Mouse (Mus musculus) thymus, postnatal 14 days (tissue): ENCODE measurements around the gene Klf13.
A peak's percentile ranks its signal among the peaks of the same experiment; 100 is the strongest.

ENCODE experiments used
- DNase-seq: peaks from one replicate; pipeline ENCODE4 v3.0.0; 2021

Gene Klf13

DNA sequence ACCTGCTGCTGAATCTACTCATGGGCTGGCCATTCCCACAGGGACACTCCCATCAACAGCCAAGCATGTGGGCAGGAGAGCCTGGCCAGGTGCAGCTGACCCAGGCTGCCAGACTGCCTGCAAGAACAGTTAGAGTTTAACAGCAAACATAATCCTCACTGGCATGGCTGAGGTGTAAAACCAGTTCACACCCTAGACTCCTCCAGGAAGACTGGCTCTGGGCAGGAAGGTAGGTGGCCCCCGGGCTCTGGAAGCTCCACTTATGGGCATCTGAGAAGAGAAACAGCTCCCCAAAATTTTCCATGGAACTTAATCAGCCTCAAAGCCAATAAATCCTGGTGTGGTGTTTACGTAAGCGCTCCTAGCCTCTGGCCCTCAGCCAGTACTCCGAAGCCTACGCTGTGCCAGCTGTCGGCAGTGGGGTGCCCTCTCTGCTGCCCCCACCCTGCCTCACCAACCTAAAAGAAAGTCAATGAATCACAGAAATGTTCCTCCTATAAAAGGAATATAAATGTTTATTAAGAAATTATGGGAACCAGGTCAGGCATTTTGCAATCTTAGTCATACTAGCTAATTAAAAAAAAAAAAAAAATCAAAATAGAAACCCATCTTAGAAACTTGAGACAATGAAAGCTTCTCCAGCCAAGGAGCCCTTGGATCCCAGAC is 13.8 kb downstream of the Klf13 start:
- DNase-seq: no peak

DNA sequence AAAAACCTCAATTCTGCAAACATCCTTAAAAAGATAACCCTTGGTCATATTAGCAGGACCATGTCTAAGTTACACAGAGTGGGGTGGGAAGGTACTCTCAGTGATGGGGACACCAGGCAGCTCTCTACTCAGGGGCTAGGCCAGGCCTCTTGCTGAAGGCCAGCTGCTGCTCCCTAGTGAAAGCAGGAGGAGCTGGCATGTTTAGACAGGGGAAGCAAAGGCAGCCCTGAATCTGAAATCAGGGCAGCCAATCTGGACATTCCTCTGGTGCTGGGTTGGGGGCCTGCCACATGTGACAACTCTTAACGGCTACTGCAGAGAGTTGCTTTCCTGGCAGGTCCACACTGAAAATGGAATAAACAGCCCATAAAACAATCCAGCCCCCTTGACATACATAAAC is 14.6 kb downstream of the Klf13 start:
- DNase-seq: no peak

DNA sequence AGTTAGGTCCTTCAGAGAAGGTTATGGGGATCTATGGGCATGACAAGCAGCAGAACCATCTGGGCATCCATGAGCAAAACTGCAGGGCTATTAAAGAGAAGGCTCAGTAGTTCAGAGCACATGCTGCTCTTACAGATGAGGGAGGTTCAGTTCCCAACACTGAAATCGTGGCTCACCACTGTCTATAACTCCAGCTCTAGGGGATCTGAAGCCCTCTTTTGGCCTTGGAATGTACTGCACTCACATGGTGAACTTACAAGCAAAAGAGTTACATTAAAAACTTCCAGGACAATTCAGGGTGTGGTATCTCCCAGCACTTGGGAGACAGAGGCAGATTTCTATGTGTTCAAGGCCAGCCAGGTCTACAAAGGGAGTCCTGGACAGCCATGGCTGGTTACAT is 15.7 kb downstream of the Klf13 start:
- DNase-seq: no peak

DNA sequence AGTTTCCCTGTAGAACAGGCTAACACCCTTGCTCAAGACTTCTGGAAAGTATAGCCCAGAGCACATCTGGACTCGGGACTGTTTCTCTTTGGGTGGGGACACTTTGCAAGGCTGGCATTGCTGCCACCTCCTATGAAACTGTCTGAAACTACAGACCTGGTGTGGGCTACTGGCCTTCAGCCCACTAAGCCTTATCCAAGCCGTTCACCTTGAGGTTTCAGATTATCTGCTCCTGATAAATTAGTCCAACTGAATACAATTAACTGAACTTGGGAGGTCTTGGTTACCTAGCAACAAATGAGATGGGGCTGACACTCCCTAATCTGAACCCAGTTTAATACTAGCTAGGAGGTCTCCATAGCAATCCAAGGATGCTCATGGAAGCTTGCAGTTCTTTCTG is 16.1 kb downstream of the Klf13 start:
- no peak for DNase-seq

DNA sequence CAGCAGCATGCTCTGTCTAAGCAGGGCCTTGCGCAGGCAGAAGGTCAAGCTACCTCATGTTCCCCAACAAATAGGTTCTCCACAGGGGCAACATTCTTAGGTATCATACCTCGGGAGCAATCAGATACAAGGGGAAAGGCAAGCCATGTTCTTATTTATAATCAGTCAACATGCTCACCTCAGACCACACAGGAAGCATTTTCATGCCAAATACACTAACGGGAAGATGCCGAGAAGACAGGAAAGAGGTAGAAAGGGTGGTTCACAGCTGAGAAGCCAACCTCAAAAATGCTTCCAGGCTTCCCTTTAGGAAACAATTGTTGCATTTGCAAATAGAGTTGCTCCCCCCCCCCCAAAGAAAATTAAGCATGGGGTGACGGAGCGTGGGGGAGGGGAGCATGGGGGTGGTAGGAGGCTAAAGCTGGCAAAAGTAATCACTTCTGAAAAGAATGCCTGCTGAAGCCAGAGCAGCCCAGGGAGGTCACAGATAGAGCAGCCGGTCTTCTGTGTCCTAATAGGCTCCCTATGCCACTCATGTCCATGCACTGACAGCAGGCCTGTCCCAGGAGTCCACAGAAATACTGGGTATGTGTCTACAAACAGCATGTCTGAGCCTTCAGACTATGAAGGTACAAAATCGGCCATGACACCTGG is 16.7 kb downstream of the Klf13 start:
- no peak for DNase-seq

DNA sequence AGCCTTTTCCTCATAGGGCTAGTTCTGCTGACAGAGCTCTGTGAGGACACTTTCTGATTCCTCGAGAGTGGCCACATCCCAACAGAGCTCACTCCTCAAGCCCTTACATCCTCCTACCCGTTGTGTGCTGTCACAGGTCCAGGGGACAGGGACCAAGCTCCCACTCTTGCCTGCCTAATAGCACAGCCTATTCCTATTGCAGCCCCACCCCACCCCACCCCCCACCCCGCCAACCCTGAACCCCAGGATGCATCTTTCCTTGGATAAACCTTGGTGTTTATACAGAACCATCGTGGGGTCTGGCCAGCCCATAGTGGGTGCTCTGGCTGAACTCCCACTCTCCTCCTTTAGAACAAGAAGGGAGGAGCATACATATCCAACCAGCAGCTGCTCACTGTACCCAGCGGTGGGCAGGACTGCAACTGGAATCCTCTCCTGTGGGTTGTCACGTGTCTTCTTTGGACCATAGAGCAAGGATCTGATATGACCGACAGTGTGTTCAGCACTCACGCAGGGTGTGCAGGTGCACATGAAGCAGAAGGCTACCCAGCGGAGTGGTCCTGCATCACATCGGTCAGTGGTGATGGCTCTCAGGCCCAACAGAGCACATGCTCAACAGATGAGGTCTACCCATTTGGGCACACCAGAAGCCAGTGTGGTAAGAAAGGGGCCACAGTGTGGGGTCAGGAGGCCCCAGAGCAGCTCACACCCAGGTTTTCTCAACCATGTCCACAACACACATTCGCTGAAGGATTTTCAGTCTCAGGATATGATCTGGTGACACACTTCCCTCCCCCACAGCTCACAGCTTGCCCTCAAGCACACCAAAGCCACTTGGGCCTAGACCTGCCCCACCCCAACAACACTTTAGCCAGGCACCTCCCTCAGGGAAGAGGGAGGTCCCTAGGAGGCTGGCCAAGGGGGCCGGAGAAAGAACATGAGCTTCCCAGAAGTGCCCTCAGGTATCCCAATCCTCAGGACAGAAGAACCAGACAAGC is 19.6 kb downstream of the Klf13 start:
- DNase-seq: no peak

DNA sequence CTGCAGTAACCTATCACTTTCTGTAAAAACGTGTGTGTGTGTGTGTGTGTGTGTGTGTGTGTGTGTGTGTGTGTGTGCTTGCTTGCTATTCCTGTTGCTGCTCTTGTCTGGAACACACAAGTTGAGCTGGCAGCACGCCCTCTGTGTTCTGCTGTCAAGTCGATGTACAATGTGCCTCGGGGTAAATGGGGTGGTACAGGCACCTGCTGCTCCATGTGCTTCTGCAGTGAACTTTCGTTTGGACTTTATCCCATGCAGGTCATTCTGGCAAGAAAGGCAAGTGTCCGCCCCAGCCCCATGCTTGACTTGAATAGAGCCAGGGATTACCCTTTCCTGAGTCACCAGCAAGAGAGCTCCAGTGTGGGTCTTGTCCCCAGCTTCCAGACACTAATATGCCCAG is 21.0 kb downstream of the Klf13 start:
- DNase-seq: no peak

DNA sequence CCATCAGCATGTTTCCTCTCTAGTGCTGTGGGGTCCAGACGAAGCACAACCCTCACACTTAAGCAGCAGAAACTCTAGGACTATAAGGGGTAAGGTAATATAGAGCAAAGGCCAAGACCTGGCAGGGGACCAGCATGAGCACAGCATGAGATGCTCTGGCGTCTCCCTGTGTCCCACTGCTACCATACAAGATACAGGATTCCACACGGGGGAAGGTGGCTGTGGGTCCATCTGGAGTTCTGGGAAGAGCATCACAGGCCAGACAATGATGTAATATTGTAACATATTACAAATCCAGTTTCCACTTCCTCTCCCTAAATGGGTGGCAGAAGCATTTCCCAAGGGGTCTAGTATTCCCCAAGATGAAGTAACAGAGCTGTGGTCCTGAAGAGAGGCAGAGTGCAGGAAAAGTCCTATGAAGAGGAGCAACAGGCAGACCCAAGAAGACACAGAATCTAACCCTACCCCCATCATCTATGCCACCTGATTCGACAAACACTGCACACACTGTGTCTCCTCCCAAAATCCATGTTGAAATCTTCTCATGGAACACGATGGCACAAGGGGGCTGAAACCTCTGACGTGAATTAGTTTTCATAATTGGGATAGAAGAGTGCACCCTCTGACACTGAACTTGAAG is 22.3 kb downstream of the Klf13 start, which contains the start of gene E030018B13Rik:
Gene E030018B13Rik (plus strand): TSS at position 590 of the 640 bp plus-strand sequence.
- DNase-seq: no peak

DNA sequence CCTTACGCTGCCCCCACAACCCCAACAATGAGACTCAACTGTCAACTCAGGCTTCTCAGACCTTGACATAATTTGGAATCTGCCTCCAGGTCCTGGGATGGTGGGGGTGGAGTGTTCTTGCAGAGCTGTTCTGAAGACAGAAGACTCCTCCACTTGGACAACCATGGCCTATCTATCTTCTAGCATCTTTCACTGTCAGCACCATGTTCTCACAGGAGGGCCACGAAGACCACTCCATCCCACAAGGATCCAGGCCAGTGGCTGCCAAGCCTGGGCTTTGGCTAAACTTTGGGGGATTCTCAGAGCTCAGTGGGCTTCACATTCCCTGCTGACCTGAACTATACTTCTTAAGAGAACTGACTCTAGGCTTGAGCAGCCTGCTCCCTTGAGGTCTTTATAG is 23.8 kb downstream of the Klf13 start:
- no peak for DNase-seq

DNA sequence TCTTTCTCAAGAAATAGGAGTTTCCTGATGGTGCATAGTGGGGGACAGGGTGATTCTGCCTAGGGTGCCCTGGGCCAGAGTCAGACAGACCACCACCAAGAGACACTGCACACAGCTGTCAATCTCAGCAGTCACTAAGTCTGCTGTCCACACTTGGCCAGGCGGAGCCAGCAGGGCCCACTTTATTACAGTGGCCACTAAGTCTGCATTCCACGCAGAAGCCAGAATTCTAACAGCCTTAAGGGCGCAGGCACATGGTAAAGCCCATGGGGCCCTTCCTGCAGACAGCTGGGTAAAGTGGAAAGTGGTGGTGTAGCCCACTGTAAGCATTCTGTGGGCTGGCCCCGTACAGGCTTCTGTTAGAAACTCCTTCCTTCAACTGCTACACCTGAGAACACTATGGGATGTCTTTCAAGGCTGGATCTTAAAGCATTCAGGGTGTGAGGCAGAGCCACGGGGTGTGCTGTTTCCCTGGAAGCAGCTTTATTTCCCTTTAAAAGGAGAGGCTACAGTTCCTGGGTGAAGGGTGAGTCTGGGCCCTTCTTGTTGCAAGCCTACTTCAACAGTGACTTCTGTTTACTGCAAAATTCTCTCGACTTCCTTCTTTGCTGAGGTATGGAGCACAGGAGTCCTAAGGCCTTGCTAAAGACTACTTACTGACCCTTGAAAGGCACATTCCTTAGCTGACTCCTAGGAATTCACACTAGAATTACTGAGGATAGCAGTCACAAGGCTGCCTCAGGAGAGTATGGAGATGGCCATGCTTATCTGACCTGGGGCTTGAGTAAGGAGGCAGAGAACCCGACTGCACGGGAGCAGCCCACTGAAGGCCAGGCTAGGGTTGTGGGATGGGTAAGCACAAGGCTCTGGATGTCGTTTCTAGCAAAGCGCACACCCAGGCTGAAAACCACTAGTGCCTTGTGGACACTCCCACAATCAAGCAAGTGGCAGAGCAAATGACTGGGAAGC is 24.7 kb downstream of the Klf13 start:
- no peak for DNase-seq

DNA sequence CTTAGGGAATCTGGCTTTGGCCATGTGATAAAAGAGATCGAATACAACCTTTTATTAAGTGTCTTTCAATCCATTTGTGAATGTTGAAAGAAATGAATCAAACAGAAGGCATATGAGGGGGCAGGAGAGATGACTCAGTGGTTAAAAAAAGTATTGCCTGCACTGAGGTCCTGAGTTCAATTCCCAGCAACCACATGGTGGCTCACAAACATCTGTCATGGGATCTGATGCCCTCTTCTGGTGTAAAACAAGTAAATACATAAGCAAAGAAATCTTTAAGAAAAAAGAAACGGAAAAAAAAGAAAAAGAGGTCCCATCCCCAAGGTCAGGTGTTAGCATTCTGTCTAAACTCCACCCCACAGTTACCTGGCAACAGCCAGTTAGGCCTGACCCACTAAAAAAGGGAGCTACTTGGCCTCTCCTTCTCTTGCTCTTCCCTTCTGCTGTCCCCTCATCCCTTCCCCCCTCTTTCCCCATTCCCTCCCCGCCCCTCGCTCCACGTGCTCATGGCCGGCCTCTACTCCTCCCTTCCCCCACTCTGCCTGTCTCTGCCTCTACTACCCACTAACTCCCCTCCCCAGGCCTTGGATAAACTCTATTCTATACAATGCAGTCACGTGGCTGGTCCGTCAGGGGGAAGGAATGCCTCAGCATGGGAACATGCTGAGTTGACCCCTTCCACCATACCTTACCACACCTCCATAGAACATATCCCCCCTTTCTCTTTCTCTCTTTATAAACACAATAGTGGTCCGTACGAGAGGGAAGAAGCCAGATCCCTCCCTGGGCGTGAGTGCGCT is 25.6 kb downstream of the Klf13 start:
- no peak for DNase-seq

DNA sequence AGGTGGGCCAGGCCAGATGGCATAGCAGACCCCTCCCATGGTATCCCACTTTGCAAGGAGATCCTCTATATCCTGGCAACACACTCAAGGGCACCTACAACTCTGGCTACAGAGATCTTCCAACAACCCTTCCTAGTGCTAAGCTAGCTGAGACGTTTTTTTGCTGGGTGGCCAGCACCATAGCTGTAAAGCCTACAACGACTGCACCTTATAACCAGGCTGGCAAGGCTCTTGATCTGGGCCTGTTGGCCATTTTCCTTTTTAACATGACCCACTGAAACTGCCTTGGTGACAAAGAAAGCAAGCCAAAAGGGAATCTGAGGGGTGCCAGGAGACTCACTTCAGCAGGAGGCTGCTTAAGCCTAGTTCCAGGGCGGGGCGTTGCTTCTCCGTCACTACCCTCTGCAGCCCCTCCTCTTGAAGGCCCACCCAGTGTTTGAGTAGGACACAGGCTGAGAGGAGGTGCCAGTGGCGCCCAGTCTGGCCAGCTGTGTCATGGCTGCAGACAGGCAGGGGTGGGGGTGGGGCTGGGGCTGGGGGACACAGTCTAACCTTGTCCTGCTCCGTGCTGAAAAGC is 26.4 kb downstream of the Klf13 start:
- DNase-seq: no peak

DNA sequence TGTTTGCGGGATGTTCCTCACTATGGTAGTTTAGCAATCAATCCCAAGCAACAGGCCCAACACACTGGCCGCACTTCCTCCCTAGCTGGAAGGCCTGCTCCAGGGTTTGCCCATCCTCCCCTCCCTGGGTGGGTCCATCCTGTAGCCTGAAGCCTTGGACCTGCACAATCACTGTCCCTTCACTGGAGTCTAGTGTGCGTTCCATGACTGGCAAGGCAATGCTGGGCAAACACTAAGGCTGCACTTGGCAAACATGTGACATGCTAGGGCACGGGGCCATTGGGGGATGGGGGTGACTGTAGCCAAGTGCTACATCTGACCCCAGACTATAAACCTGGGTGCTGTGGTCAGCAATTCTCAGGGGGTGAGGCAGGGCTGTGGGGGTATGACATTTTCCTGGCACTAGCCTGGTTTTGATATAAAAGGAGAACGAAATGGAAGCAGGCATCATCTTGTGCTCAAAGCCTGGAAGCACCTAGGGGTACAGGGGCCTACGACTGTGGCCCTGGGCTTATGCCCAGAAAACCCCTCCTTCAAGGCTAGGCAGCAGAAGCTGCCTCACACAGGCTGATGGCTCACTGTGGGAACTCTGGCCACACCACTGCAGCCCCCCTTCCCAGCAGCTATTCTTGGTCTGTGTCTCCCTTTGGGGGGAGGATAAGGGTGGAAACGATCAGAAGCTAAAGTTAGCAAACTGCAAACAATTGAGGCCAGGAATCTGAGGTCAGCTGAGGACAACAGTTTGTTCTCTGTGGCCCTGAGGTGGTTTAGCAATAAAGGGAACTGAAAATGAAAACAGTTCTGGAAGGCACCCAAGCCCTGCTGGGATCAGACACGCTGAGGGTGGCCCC is 27.1 kb downstream of the Klf13 start:
- DNase-seq: no peak

DNA sequence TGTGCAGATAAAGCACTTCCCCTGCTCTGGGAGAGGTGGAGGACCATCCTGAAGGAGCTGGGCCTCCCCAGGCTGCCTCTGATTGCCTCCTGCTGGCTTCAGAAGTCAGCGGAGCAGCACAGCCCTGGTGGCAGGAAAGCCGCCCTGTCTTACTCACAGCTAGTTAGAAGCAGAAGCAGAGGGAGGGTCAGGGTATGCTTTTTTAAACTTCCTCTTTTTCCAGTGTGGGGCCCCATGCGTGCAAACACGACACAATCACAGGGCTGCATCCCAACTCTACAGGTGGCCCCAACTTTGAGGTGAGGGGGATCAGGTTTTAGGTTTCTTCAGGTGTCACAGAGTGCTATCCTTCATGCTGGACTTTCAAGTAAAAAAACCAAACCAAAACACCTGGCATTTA is 27.8 kb downstream of the Klf13 start:
- DNase-seq: peak; percentile 58

DNA sequence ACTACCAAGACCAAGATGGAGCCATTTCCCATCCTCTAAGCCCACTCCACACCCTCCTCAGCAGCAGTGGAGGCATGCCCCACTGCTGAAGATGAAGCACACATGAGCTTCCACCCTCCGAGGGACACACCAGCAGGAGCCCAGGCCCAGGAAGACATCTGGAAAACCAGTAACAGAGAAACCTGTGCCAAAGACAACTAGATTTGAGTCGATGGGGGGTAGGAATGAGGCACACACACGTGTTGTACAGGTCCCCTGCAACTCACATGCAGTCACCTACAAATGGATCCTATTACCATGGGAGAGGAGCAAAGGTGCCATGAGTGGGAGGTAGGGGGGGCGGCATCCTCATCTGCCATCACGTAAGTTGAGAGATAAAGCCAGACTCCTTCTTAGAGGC is 28.5 kb downstream of the Klf13 start:
- DNase-seq: no peak

DNA sequence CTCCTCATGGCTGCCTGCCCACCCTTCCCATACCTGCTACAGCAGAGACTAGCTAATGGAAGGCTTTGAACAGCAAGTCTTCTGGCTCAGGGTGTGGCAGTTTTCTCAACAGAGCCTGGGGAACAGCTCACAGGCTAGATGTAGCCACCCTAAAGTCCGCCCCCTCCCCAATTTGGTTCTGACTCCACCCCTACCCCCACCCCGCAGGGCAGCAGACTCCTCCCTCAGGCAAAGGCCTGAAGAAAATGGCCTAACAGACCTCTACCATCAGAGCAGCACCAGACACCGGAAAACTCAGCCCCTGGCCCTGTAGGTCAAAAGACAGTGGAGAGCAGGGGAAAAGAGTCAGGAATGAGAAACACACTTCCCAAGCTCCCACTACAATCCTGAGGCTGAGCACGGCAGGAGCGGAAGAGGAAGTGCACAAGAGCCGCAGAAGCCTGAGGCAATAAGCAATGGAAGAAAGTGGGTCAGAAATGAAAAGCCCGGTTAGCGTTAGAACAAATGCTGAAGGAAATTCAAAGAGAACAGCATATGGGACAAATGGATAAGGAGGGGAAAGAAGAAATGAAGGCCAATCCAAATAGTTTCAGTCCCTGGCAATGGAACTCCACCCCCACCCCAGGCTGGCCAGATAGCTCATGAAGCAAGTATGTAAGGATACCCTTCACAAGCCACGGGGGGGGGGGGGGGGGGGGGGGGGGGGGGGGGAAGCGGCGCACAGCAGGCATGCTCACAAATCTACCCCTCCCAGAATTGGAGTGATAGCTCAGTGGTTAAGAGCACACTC is 30.0 kb downstream of the Klf13 start:
- no peak for DNase-seq

DNA sequence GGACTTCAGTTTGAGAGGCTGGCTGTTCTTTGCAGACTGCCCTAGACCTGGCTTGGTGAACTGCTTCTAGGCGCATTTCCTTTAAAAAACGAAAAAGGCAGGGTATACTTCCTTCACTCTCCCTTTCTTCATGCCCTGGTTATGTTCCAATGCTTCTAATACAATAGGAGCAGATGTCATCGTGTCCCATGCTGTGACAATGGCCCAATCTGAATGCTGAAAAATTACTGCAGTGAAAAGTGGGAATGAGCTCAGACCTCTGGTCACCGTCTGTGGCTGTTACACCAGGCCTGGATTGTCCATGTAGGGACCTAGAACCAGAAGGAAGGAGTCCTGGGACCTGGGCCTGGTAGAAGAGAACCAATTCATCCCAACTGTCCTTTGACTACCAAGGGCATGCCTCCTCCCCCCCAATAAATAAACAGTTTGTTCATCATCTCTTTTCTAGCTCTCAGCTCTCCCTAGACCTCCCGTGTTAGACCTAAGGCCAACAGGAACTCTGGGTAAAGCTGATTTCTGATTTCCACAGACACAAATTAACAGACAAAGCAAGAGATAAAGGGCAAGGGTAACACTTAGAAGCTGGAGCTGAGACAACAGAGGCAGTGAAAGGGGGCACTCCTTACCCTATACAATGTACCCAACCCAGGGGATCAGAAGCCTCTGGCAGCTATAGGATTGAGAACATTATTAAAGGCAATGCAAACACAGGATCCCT is 30.8 kb downstream of the Klf13 start:
- DNase-seq: no peak

DNA sequence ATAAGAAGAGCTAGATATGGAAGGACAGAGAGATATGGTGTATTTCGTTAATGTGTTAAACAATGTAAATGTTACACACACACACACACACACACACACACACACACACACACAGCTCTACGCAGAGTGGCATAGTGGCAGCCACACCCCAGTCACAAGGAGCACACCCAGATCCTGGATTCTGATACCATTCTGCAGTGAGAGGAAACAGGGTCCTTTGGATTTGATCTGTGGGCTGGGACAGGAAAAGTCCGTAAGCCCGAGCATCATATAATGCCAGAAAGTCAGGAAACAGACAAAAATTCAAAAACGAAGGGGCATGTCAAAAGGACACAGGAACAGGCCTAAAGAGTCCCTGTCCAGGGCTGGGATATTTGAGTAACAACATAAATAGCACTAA is 33.1 kb downstream of the Klf13 start:
- DNase-seq: no peak
